Mouse (Mus musculus): ENCODE results near the gene Htr2b.

DNA sequence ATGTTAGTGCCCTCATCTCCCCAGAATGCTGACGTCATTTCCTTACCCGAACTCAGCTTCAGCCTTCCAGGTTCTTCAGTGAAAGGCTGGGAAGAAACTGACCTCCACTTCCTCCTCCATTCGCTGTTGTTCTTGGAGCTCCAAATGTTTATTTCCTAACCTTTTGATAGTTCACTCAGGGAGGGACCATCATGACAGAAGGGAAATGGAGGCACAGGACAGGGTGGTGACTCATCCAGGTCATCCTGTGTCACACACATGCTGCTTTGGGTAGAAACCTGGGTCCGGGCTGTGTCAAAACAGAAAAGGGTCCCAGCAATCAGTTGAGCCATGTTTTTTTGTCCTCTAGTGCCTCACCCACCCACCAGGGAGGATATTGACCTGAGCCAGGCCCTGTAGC, 31.4 kb upstream of the Htr2b start:
- TF ChIP-seq CTCF (IDR thresholded peaks at IDR 0.05; ENCODE audit: low read depth, low read length) = no peak
- no peak for TF ChIP-seq POLR2A (IDR thresholded peaks at IDR 0.05; ENCODE audit: extremely low read depth, insufficient read depth, low read length)

Measured in liver, adult 2 months (tissue).